Mouse (Mus musculus) spleen, adult 2 months (tissue): ENCODE measurements around the gene Ehbp1.

Experiments
- CTCF ChIP-seq: fragments of 200-500 bp; IDR thresholded peaks from 2 replicates; pipeline ENCODE4 v1.5.1; 2011; ENCODE audit warnings: mild to moderate bottlenecking, inconsistent platforms; ENCODE audit not compliant: insufficient read depth, insufficient read length, insufficient replicate concordance; ENCODE audit errors: extremely low read depth
- POLR2A ChIP-seq: fragments of 200-500 bp; IDR thresholded peaks from 2 replicates; pipeline ENCODE4 v1.6.1; 2011; ENCODE audit warnings: low read depth, low read length, inconsistent platforms

DNA sequence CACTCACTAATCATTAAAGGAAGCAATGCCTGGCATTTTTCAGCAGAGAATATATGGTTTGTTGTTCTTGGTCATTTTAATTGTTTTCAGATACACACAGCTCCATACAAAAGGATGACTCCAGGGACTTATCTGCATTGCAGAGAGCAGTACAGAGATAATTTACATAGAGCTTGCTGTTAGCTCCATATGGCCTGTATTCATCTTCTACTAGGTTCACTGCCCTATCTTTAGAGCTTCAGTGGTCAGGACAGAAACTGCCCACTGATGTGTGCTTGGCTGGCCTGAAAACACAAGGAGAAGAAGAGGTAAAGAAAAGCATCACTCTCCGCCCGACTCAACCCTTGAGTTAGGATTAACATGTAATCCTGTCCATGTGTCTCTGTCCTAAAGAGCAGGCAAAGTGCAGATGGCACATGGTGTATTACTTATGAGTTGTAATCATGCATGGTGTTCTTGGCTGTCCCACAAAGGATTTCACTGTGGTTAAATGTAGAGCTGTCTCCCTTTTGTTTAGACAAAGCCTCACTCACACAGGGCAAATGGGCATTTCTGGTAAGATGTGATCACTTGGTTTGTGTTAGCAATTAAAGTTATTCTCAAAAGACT is 14.7 kb downstream of the Ehbp1 start:
- TF ChIP-seq CTCF (no peak), POLR2A (no peak)
